Mouse (Mus musculus): ENCODE measurements around the gene Iqsec1.

DNA sequence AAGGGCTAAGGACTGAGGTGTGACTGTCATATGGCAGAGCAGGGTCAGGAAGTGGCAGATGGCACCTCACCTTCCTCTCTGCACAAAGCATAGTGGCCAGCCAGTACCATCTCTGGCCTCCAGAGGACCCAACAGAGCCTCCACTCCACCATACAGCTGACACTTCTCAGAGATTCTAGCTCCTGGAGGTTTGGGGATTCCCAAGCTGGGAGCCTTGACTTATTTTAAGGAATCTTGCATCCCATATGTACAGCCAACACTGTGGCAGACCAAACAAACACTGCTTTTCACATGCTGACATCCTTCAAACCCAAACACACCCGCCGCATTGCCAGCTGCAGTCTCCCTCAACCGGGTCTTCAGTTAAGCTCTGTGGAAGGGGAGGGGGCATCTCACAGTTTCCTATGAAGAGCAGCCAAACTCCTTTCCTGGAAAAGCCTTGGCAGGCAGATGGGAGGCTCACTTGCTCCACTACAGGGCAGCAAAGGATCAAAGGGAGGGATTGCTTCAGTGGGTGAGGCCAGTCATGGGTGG is 242.1 kb downstream of the Iqsec1 start:
- TF ChIP-seq CTCF (IDR thresholded peaks at IDR 0.05; ENCODE audit: low read depth, low read length) (peak; percentile 43), POLR2A (IDR thresholded peaks at IDR 0.05; ENCODE audit: extremely low read depth, insufficient read depth, low read length) (no peak)
